Mouse (Mus musculus) bone marrow macrophage, adult 2 months (primary cell): ENCODE measurements around the gene Gm45713. TPM values are rescaled to one million over a fixed set of nuclear protein-coding genes. Genes with fewer than 3 reads are reported as not detected.

Experiments
- H3K27ac ChIP-seq: 2 replicates; pipeline ENCODE4 v1.5.1; 2012; ENCODE audit warnings: low read depth, low read length; ENCODE audit not compliant: insufficient read depth
- H3K4me1 ChIP-seq: 2 replicates; pipeline ENCODE4 v1.6.1; 2012; ENCODE audit warnings: low read length; ENCODE audit not compliant: control insufficient read depth, insufficient read depth
- H3K4me3 ChIP-seq: 2 replicates; pipeline ENCODE4 v1.5.1; 2012; ENCODE audit warnings: mild to moderate bottlenecking, low read length, moderate library complexity; ENCODE audit not compliant: insufficient read depth
- CTCF ChIP-seq: IDR thresholded peaks from 2 replicates; pipeline ENCODE4 v1.5.1; 2012; ENCODE audit warnings: low read depth, mild to moderate bottlenecking, low read length, moderate library complexity
- POLR2A ChIP-seq: IDR thresholded peaks from 2 replicates; pipeline ENCODE4 v1.6.1; 2012; ENCODE audit warnings: mild to moderate bottlenecking, low read depth, low read length, borderline replicate concordance
- polyA plus RNA-seq: library from polyadenylated mRNA; stranded (reverse); fragments of >200 nt; gene quantifications from 2 replicates; pipeline ENCODE4 v1.2.4, GENCODE M21; 2012; ENCODE audit not compliant: missing spikeins, insufficient read depth, insufficient read length

The Gm45713 gene
- polyA plus RNA-seq, 1 experiment, result not detected

- no peak overlapping the region for H3K4me3 ChIP-seq
- peaks cover 35% of the 10 kb centered on the region for H3K4me1 ChIP-seq
- H3K27ac ChIP-seq, result no peak overlapping the region
- TF ChIP-seq POLR2A (no peak), CTCF (no peak)
Observed at GRCm38 (mm10) chr7:45092828-45093515, 43.1 kb downstream of the Gm45713 start.

GRCm38 (mm10) chr7:45092048-45092447, 44.0 kb downstream of the Gm45713 start, which contains the start of gene Rcn3:
Rcn3 (minus strand) TSS chr7:45092221.
- H3K27ac ChIP-seq, result no peak within 1 kb of the TSS
- TF ChIP-seq POLR2A, result no peak
- no peak for TF ChIP-seq CTCF
- H3K4me3 ChIP-seq, result no peak within 1 kb of the TSS
- H3K4me1 ChIP-seq, result peaks cover 28% of the 10 kb centered on the region

GRCm38 (mm10) chr7:45091001-45091990, 44.7 kb downstream of the Gm45713 start:
- TF ChIP-seq POLR2A (no peak), CTCF (no peak)
- Histone ChIP-seq H3K4me1 (peaks cover 21% of the 10 kb centered on the region), H3K4me3 (no peak overlapping the region), H3K27ac (no peak overlapping the region)

GRCm38 (mm10) chr7:45090251-45090977, 45.6 kb downstream of the Gm45713 start:
- Histone ChIP-seq H3K4me3 (no peak overlapping the region), H3K4me1 (peaks cover 12% of the 10 kb centered on the region), H3K27ac (no peak overlapping the region)
- TF ChIP-seq CTCF (no peak), POLR2A (no peak)

- H3K27ac ChIP-seq, result no peak overlapping the region
- TF ChIP-seq POLR2A, result no peak
- TF ChIP-seq CTCF, result no peak
- no peaks in the 10 kb centered on the region; the same call in 1 of the 2 replicates for H3K4me1 ChIP-seq
Observed at GRCm38 (mm10) chr7:45088597-45088996, 47.4 kb downstream of the Gm45713 start.

GRCm38 (mm10) chr7:45086084-45086483, 49.9 kb downstream of the Gm45713 start:
- no peak overlapping the region for H3K27ac ChIP-seq
- H3K4me3 ChIP-seq, result no peak overlapping the region
- no peak; the same call in 1 of the 2 replicates for TF ChIP-seq CTCF
- H3K4me1 ChIP-seq, result peaks cover 17% of the 10 kb centered on the region

More at GRCm38 (mm10) chr7:45088597-45088996, 47.4 kb downstream of the Gm45713 start:
- no peak overlapping the region for H3K4me3 ChIP-seq

- H3K4me3 ChIP-seq, result peak overlapping the region; percentile 41
- TF ChIP-seq POLR2A (no peak), CTCF (no peak)
- H3K4me1 ChIP-seq, result peaks cover 22% of the 10 kb centered on the region
- peak overlapping the region; percentile 92 for H3K27ac ChIP-seq
Observed at GRCm38 (mm10) chr7:45083300-45083890, 52.6 kb downstream of the Gm45713 start.

GRCm38 (mm10) chr7:45082401-45083299, 53.4 kb downstream of the Gm45713 start:
- Histone ChIP-seq H3K27ac (peak overlapping the region; percentile 92), H3K4me1 (peaks cover 22% of the 10 kb centered on the region), H3K4me3 (peak overlapping the region; percentile 41)
- TF ChIP-seq POLR2A, result no peak
- TF ChIP-seq CTCF, result peak; percentile 50
